Mouse (Mus musculus): Measurements from ENCODE around the gene Mta2. TPM values are rescaled to one million over a fixed set of nuclear protein-coding genes. Genes with fewer than 3 reads are reported as not detected.

Mta2 gene
- polyA plus RNA-seq, 1 experiment from 2014 or later: 193 TPM

DNA sequence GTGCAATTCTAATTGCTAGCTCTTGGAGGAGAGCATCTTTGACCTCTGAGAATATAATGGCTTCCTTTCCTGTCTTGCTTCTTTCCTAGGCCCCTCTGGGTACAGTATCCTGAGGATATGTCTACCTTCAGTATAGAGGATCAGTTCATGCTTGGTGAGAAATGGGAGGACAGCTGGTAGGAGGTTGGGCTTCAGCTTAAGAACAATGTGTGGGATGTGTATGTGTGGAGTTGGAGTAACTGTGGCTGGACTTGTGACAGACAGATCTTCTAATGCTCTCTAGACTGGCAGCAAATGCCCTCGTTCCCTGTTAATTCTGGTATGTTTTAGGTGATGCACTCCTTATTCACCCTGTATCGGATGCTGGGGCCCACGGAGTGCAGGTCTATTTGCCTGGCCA, 27.5 kb upstream of the Mta2 start:
- H3K27ac ChIP-seq: no peak overlapping the region
- no peak for ATAC-seq (ENCODE audit: low FRiP score, low read depth)
- no peaks in the 10 kb centered on the region for H3K27me3 ChIP-seq
- H3K9me3 ChIP-seq: no peaks in the 10 kb centered on the region
- 95% methylated on average over 3 of the region's 3 CpGs for WGBS
- H3K4me1 ChIP-seq: no peaks in the 10 kb centered on the region
- H3K9ac ChIP-seq: no peak overlapping the region
- no peak overlapping the region for H3K4me3 ChIP-seq
- no peak overlapping the region for H3K4me2 ChIP-seq (replicated peaks)
- peaks cover 83% of the 10 kb centered on the region for H3K36me3 ChIP-seq

DNA sequence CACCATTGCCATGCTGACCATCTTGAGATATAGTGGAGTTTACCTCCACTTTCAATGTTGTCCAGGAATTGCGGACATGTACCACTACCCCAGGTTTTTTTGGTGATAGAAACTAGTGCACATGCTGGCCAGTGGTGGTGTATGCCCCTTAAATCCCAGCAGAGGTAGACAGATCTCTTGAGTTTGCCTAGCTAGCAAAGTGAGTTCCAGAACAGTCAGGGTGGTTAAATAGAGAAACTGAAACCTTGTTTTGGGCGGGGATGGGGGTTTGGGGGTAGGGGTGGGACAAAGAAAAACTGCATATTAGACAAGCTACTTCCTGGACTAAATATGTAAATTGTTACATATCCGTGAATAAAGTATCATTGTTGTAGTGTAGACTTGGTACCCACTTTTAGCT, 22.7 kb upstream of the Mta2 start:
- Histone ChIP-seq H3K4me2 (replicated peaks) (no peak overlapping the region), H3K27me3 (no peaks in the 10 kb centered on the region), H3K36me3 (peaks cover 35% of the 10 kb centered on the region), H3K9me3 (no peaks in the 10 kb centered on the region), H3K4me3 (no peak overlapping the region), H3K4me1 (peaks cover 13% of the 10 kb centered on the region), H3K9ac (no peak overlapping the region), H3K27ac (no peak overlapping the region)
- ATAC-seq (ENCODE audit: low FRiP score, low read depth): no peak
- WGBS: 90% methylated on average over 3 of the region's 3 CpGs

DNA sequence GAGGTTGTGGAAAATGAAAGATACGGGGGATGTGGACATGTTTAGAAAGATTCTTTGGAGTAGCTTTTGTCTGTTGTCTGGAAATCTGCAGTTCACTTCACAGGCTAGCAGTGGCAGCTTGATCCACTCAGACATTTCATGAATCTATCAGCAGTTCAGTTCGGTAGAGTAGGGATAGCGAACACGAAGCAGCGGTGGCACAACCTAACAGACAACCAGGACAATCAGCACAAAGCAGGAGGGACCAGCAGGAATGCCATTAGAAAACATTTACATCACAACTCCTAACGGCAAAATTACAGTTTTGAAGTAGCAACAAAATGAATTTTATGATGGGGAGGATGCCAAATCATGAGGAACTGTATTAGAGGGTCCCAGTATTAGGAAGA, 22.0 kb upstream of the Mta2 start:
- Histone ChIP-seq H3K36me3 (peaks cover 28% of the 10 kb centered on the region), H3K9me3 (no peaks in the 10 kb centered on the region), H3K9ac (no peak overlapping the region), H3K4me1 (peaks cover 13% of the 10 kb centered on the region), H3K27ac (peak overlapping the region; percentile 80; the same call in 1 of the 2 replicates), H3K27me3 (no peaks in the 10 kb centered on the region), H3K4me3 (peak overlapping the region; percentile 75), H3K4me2 (replicated peaks) (peak overlapping the region; percentile 77)
- WGBS: 68% methylated on average over 6 of the region's 6 CpGs
- ATAC-seq (ENCODE audit: low FRiP score, low read depth): no peak

DNA sequence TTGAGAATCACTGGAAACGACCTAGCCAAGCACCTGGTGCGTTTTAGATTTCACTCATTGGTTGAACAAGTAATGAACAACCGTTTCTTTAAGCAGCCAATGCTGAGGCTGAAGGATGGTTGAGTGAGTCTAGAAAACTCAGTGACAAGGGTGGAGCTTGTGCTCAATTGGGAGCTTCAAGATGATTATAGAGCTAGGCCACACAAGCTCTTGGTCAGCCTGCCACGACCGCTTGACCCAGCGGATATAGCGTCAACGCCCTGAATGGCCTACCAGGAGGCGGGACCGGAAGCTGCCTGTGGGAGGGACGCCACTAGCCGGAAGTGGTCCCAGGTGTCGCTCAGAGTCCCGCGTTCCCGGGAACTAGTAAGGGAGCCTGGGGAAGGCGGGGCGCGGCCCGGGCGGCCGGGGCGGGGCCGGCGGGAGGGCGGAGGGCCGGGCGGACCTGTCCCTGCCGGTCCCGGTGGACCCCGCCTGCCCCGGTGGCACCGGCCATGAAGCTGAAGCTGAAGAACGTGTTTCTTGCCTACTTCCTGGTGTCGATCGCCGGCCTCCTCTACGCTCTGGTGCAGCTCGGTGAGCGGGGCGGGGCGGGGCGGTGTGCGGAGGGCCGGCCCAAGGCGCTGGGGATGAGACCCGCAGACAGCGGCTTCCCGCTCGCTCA, 21.5 kb upstream of the Mta2 start, which contains the start of gene B3gat3:
B3gat3 (plus strand) TSS at position 302 of the 664 bp plus-strand sequence.
- peak within 1 kb of the TSS; percentile 77 for H3K4me2 ChIP-seq (replicated peaks)
- peak within 1 kb of the TSS; percentile 75 for H3K4me3 ChIP-seq
- H3K4me1 ChIP-seq: peaks cover 13% of the 10 kb centered on the region
- peaks cover 25% of the 10 kb centered on the region for H3K36me3 ChIP-seq
- 2% methylated on average over 46 of the region's 50 CpGs for WGBS
- H3K27ac ChIP-seq: peak within 1 kb of the TSS; percentile 80
- ATAC-seq (ENCODE audit: low FRiP score, low read depth): peak; percentile 96
- no peaks in the 10 kb centered on the region for H3K27me3 ChIP-seq
- peak within 1 kb of the TSS; percentile 82 for H3K9ac ChIP-seq
- H3K9me3 ChIP-seq: no peaks in the 10 kb centered on the region

DNA sequence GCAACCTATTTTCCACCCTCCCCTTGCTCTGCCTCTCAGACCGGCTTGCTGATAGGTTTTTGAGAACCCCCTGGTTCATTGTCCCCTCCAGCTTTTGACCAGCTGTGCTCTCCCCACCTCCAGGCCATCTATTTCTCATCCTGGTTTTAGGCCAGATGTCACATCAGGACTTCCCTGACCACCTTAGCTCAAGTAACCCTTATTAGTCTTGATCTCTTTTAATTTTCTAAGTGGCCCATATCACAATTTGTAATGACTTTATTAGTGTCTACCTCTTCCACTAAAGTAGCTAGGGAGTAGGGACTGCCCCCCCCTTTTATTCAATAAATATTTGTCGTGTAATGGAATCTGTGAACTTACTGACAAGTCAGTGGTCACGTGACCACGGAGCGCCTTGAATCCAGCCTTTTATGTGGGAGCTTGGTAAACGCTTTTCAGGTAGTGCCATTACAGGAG, 20.8 kb upstream of the Mta2 start:
- Histone ChIP-seq H3K9ac (peak overlapping the region; percentile 82), H3K27ac (peak overlapping the region; percentile 80), H3K4me2 (replicated peaks) (peak overlapping the region; percentile 77), H3K27me3 (no peaks in the 10 kb centered on the region), H3K36me3 (peaks cover 25% of the 10 kb centered on the region), H3K4me3 (peak overlapping the region; percentile 75), H3K4me1 (peaks cover 13% of the 10 kb centered on the region), H3K9me3 (no peaks in the 10 kb centered on the region)
- WGBS: 1% methylated on average over 6 of the region's 6 CpGs
- no peak for ATAC-seq (ENCODE audit: low FRiP score, low read depth)

DNA sequence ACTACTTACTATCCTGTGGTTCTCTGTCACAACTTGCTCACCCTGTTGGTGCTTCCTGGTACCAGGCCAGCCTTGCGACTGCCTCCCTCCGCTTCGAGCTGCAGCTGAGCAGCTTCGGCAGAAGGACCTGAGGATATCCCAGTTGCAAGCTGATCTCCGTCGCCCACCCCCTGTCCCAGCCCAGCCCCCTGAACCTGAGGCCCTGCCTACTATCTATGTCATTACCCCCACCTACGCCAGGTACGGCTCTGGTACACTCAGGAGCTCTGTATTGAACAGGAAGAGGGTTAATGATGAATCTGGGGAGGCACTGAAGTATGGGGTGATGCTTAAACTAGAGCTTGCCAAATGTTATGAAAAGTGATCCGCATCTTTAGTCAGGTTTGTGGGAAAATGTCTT, 19.9 kb upstream of the Mta2 start:
- 77% methylated on average over 9 of the region's 9 CpGs for WGBS
- peak overlapping the region; percentile 46 for H3K9ac ChIP-seq
- no peak for ATAC-seq (ENCODE audit: low FRiP score, low read depth)
- H3K36me3 ChIP-seq: peaks cover 24% of the 10 kb centered on the region
- H3K27me3 ChIP-seq: no peaks in the 10 kb centered on the region
- peaks cover 13% of the 10 kb centered on the region for H3K4me1 ChIP-seq
- H3K9me3 ChIP-seq: no peaks in the 10 kb centered on the region
- no peak overlapping the region for H3K27ac ChIP-seq
- no peak overlapping the region for H3K4me3 ChIP-seq
- H3K4me2 ChIP-seq (replicated peaks): peak overlapping the region; percentile 77

DNA sequence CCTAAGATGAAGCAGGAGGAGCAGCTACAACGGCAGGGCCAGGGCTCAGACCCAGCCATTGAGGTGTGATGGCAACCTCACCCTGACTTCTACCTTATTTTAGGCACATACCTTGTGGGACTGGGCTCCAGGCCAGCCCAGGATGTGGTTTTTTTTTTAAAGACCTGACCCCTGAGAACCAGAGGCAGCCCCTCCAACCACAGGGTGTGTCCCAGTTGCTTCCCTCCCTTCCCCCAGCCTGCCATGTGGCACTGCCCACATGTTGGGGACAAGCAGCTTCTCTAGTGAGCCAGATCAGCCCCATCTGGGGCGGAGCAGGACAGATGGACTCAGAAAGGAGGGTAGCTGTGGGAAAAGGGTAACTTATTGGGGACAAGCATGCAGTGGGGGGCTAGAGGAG, 14.9 kb upstream of the Mta2 start:
- no peak overlapping the region for H3K4me3 ChIP-seq
- ATAC-seq (ENCODE audit: low FRiP score, low read depth): no peak
- peaks cover 35% of the 10 kb centered on the region for H3K36me3 ChIP-seq
- peaks cover 13% of the 10 kb centered on the region for H3K4me1 ChIP-seq
- H3K9me3 ChIP-seq: no peaks in the 10 kb centered on the region
- H3K4me2 ChIP-seq (replicated peaks): no peak overlapping the region
- 85% methylated on average over 2 of the region's 2 CpGs for WGBS
- H3K27ac ChIP-seq: no peak overlapping the region
- no peaks in the 10 kb centered on the region for H3K27me3 ChIP-seq
- peak overlapping the region; percentile 25; the same call in 1 of the 2 replicates for H3K9ac ChIP-seq

DNA sequence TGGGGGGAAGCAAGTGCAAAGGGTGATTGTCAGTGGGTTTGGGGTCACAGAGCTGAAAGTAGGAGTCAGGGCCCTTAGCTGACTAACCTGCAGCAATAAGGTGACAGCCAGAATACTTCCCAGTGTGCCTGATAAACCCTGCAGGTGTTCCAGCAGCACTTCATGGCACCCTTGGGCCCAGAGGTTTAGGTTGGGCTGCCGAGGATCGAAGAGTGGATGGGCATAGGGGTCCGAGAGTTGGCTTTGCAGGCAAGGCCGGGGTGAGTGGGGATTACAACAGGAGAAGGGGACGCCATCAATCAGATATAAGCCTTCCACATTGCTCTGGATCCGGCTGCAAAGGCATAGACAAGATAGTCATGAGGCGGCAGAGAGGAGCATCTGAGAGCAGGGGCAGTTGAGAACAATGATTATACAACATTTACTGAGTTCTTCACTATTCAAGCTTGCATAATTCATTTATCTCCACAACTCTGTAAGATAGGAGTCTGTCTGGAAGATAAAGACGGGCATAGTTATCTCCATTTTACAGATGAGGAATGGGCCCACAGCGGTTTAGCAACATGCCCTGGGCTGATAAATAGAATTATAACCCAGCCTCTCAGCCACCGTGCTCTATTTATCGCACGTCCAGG, 13.7 kb upstream of the Mta2 start:
- Histone ChIP-seq H3K27me3 (no peaks in the 10 kb centered on the region), H3K9me3 (no peaks in the 10 kb centered on the region), H3K4me3 (no peak overlapping the region), H3K4me1 (peaks cover 11% of the 10 kb centered on the region), H3K9ac (no peak overlapping the region), H3K4me2 (replicated peaks) (no peak overlapping the region), H3K36me3 (peaks cover 42% of the 10 kb centered on the region), H3K27ac (no peak overlapping the region)
- WGBS: 87% methylated on average over 12 of the region's 12 CpGs
- ATAC-seq (ENCODE audit: low FRiP score, low read depth): no peak

DNA sequence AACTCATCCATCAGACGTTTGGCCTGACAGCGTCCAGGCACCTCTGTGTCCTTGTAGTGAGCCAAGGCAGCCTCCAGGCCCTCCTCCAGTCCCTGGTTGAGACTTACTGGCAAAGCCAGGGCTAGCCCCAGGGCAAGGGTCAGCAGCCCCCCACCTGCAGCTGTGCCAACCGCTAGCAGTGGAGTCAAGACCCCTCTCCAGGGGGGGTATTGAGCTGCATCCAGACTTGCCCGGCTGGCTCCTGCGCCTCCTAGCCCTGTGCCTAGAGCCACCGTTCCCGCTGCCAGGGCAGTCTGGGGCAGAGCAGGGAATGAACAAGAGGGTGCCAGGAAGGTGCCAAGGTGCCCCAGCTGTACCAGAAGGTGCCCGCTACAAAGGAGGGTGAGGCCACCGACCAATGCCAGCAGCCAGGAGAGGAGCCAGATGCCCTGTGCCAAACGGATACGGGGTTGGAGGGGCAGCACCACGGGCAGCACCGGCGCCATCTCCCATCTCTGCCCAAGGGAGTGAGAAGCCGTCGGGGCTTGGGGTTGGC, 12.9 kb upstream of the Mta2 start:
- peak overlapping the region; percentile 74; the same call in 1 of the 2 replicates for H3K27ac ChIP-seq
- peak; percentile 13; the same call in 1 of the 2 replicates for ATAC-seq (ENCODE audit: low FRiP score, low read depth)
- H3K4me2 ChIP-seq (replicated peaks): peak overlapping the region; percentile 72
- 20% methylated on average over 16 of the region's 16 CpGs for WGBS
- H3K4me1 ChIP-seq: peaks cover 11% of the 10 kb centered on the region
- peak overlapping the region; percentile 80 for H3K4me3 ChIP-seq
- H3K9ac ChIP-seq: peak overlapping the region; percentile 91
- H3K36me3 ChIP-seq: peaks cover 49% of the 10 kb centered on the region
- H3K9me3 ChIP-seq: no peaks in the 10 kb centered on the region
- H3K27me3 ChIP-seq: no peaks in the 10 kb centered on the region

DNA sequence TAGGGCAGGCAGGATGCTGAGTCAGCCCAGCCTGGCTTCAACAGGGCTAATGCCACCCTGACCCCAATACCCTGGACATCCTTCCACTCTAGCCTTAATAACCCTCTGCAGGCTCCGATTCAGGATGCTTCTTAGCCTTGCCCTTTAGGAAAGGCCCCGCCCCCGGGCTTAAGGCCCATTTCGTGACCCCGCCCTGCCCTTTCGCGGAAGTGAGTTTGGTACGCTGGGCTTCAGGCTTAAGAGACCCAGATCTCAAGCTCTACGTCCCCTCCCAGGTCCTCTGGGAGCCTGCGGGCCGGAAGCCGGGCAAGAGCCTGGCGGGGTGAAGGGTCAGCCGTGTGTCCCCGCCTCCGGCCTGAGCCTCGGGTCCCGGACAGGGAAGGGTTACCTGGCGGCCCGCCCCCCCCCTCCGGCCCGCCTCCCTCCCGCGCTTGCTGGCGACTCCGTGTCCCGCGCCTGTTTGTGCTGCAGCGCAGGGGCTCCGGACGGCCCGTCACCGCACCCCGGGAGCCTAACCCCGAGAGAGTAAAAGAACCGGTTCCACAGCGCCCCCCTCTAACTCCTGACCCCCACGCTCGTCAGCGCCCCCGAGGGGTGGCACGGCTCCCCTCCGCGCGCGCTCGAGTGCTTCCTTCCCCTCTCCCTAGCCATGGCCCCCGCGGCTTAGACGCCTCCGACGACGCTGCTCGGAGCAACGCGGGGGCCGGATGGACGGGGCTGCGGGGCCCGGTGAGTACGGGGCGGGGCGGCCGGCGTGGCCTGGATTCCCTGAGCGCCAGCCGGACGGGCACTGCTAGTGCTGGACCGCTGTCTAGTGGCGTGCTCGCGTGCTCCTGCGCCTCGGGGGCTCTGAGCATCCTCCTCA, 12.2 kb upstream of the Mta2 start, which contains the start of the genes Rom1 and Eml3:
Rom1 (minus strand) TSS at position 133 of the 865 bp plus-strand sequence.
Eml3 (plus strand) TSS at position 329 of the 865 bp plus-strand sequence.
- H3K4me2 ChIP-seq (replicated peaks): peak within 1 kb of the TSS; percentile 72

DNA sequence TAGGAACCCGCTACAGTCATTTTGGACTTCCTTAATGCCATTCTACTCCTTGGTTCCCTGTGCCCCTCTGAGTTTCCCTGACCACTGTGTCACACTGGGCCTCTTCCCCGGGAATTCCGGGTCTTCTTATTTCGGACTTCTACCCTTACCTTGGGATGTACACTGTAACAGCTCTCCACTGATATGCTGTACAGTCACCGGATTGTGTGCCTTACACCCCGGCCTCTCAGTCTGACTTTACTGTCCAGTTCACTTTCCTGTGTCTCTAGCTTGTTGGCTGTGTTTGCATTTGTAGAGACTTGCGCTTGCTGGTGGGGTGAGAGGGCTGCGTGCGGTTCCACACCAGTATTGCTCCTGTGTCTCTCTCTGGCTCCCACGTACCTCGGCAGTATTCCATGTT, 11.6 kb upstream of the Mta2 start:
- peak overlapping the region; percentile 72 for H3K4me2 ChIP-seq (replicated peaks)
- H3K27ac ChIP-seq: peak overlapping the region; percentile 74; the same call in 1 of the 2 replicates
- peaks cover 62% of the 10 kb centered on the region for H3K36me3 ChIP-seq
- H3K27me3 ChIP-seq: no peaks in the 10 kb centered on the region
- H3K9me3 ChIP-seq: no peaks in the 10 kb centered on the region
- peaks cover 11% of the 10 kb centered on the region for H3K4me1 ChIP-seq
- no peak for ATAC-seq (ENCODE audit: low FRiP score, low read depth)
- H3K9ac ChIP-seq: peak overlapping the region; percentile 91
- 7% methylated on average over 11 of the region's 11 CpGs for WGBS
- peak overlapping the region; percentile 80 for H3K4me3 ChIP-seq

More for the DNA sequence above, 12.2 kb upstream of the Mta2 start, which contains the start of the genes Rom1 and Eml3:
- Histone ChIP-seq H3K36me3 (peaks cover 56% of the 10 kb centered on the region), H3K27me3 (no peaks in the 10 kb centered on the region), H3K9ac (peak within 1 kb of the TSS; percentile 91), H3K27ac (peak within 1 kb of the TSS; percentile 74), H3K4me3 (peak within 1 kb of the TSS; percentile 80), H3K4me1 (peaks cover 11% of the 10 kb centered on the region), H3K9me3 (no peaks in the 10 kb centered on the region)
- WGBS: under 1% methylated on average over 59 of the region's 74 CpGs
- peak; percentile 84 for ATAC-seq (ENCODE audit: low FRiP score, low read depth)

Data from limb, embryonic 13.5 days (tissue).